Mouse (Mus musculus) gastrocnemius, postnatal 25 days (tissue): ENCODE measurements around the gene Fh1. TPM values are rescaled to one million over a fixed set of nuclear protein-coding genes. Genes with fewer than 3 reads are reported as not detected.

ENCODE experiments used
- DNase-seq: peaks from one replicate; pipeline ENCODE4 v3.0.0; 2022
- total RNA-seq, 2 experiments: library from RNA; stranded (reverse); gene quantifications; 1 replicate in 1 of 2; 2 replicates in 1 of 2; pipeline ENCODE4 v1.2.3; 2021

Gene Fh1
- total RNA-seq, 2 experiments from 2014 or later = 273 to 299 TPM

- no peak for DNase-seq
These were observed 1.8 kb downstream of the Fh1 start for GRCm38 (mm10) chr1:175623656-175624055.

GRCm38 (mm10) chr1:175619814-175620431 is 5.5 kb downstream of the Fh1 start, which contains the start of gene Kmo:
TSS of gene Kmo (plus strand) at chr1:175620381.
- no peak for DNase-seq

GRCm38 (mm10) chr1:175614992-175615391 is 10.4 kb downstream of the Fh1 start:
- no peak for DNase-seq

- no peak for DNase-seq
These were observed 16.7 kb downstream of the Fh1 start for GRCm38 (mm10) chr1:175608708-175609107.

- DNase-seq = no peak
These were observed 17.4 kb downstream of the Fh1 start for GRCm38 (mm10) chr1:175607838-175608585.

- DNase-seq = no peak
These were observed 18.1 kb downstream of the Fh1 start for GRCm38 (mm10) chr1:175607308-175607707.

- DNase-seq = no peak
These were observed 22.0 kb downstream of the Fh1 start for GRCm38 (mm10) chr1:175603390-175603789.

GRCm38 (mm10) chr1:175602231-175602630 is 23.2 kb downstream of the Fh1 start:
- no peak for DNase-seq

- DNase-seq = no peak
These were observed 32.6 kb downstream of the Fh1 start for GRCm38 (mm10) chr1:175592832-175593231.

GRCm38 (mm10) chr1:175586656-175587055 is 38.8 kb downstream of the Fh1 start:
- DNase-seq = no peak

GRCm38 (mm10) chr1:175585267-175585666 is 40.2 kb downstream of the Fh1 start:
- DNase-seq = no peak

- DNase-seq = no peak
These were observed 42.6 kb downstream of the Fh1 start for GRCm38 (mm10) chr1:175582799-175583198.

- DNase-seq = no peak
These were observed 45.1 kb downstream of the Fh1 start for GRCm38 (mm10) chr1:175580346-175580745.

GRCm38 (mm10) chr1:175579598-175580235 is 45.7 kb downstream of the Fh1 start:
- no peak for DNase-seq

GRCm38 (mm10) chr1:175578425-175579096 is 46.9 kb downstream of the Fh1 start:
- no peak for DNase-seq

- no peak for DNase-seq
These were observed 51.3 kb downstream of the Fh1 start for GRCm38 (mm10) chr1:175574129-175574528.

- DNase-seq = no peak
These were observed 59.8 kb downstream of the Fh1 start for GRCm38 (mm10) chr1:175565579-175566103.

GRCm38 (mm10) chr1:175564321-175564720 is 61.1 kb downstream of the Fh1 start:
- DNase-seq = no peak

GRCm38 (mm10) chr1:175562379-175562778 is 63.1 kb downstream of the Fh1 start:
- no peak for DNase-seq

GRCm38 (mm10) chr1:175561806-175562205 is 63.6 kb downstream of the Fh1 start:
- no peak for DNase-seq

GRCm38 (mm10) chr1:175554641-175555040 is 70.8 kb downstream of the Fh1 start:
- no peak for DNase-seq

GRCm38 (mm10) chr1:175552474-175552873 is 73.0 kb downstream of the Fh1 start:
- DNase-seq = no peak
